Mouse (Mus musculus) small intestine, adult 2 months (tissue): ENCODE results near the gene Plekhg1.

Experiments
- CTCF ChIP-seq: fragments of 200-500 bp; IDR thresholded peaks from 2 replicates; pipeline ENCODE4 v1.5.1; 2012; ENCODE audit warnings: low read depth, mild to moderate bottlenecking, control low read depth, inconsistent platforms, low read length, moderate library complexity, mixed read lengths; ENCODE audit not compliant: insufficient replicate concordance, insufficient read length; ENCODE audit errors: extremely low read depth
- POLR2A ChIP-seq: fragments of 200-500 bp; IDR thresholded peaks from 2 replicates; pipeline ENCODE4 v1.6.1; 2012; ENCODE audit warnings: low read depth, mild to moderate bottlenecking, control low read depth, inconsistent platforms, low read length, moderate library complexity

GRCm38 (mm10) chr10:3847021-3847420, 106.9 kb downstream of the Plekhg1 start:
- TF ChIP-seq POLR2A = no peak
- TF ChIP-seq CTCF = no peak
